Mouse (Mus musculus): Measurements from ENCODE around the gene Lyrm1. TPM values are rescaled to one million over a fixed set of nuclear protein-coding genes. Genes with fewer than 3 reads are reported as not detected.

Gene Lyrm1
- polyA plus RNA-seq, 1 experiment from 2014 or later: 12.4 TPM

DNA sequence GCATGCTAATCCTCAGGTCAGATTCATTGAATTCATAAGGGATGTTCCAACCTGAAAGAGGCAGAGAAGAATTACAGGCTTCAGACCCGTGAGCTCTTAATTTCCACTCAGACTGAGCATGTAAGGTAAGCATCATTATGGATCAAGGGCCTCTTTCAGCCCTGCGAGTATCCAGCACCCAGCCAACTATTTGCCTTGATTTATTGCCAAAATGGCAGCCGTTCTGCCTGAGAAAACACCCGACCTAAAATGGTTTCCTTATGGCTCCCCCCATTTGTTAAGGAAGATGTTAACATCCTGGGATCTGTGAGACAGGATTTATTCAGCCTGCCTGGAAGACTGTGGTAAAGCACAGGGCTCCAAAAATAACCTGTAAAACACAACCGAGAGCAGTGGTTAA is 41.4 kb downstream of the Lyrm1 start:
- Histone ChIP-seq H3K27ac (ENCODE audit: low read depth, low read length) (no peak overlapping the region), H3K4me1 (ENCODE audit: control insufficient read depth, insufficient read depth, low read length) (no peaks in the 10 kb centered on the region), H3K36me3 (ENCODE audit: control insufficient read depth, insufficient read depth, low read length) (no peaks in the 10 kb centered on the region), H3K27me3 (ENCODE audit: control insufficient read depth, insufficient read depth, low read length) (no peaks in the 10 kb centered on the region), H3K4me2 (ENCODE audit: low read depth) (no peak overlapping the region), H3K4me3 (ENCODE audit: low read depth, low read length) (no peak overlapping the region), H3K9ac (ENCODE audit: low read length) (no peak overlapping the region), H3K9me3 (ENCODE audit: control insufficient read depth, low read length) (no peaks in the 10 kb centered on the region)
- ATAC-seq (ENCODE audit: insufficient read depth, low FRiP score, low TSS enrichment) (no peak), DNase-seq (ENCODE audit: low spot score) (no peak)
- WGBS: 59% methylated on average over 5 of the region's 5 CpGs

DNA sequence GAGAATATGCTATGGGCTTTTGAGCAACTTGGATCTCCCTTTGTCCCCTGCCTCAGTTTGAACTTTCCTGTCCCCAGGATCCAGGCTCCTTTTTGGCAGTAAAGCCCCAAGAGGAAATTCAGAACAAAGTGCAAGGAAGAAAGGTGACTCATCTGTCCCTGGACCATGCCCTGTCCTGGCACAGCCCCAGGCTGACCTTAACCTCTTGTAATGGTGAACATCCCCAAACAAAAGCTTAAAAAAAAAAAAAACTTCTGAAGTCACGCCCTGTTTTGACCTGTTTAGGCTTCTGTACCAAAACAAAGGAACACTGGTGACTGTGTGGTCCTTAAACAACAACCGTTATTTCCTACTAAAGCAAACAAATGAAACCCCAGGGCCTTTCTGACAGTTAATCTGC is 45.9 kb downstream of the Lyrm1 start:
- ATAC-seq (ENCODE audit: insufficient read depth, low FRiP score, low TSS enrichment): no peak
- Histone ChIP-seq H3K27me3 (ENCODE audit: control insufficient read depth, insufficient read depth, low read length) (no peaks in the 10 kb centered on the region), H3K4me1 (ENCODE audit: control insufficient read depth, insufficient read depth, low read length) (no peaks in the 10 kb centered on the region), H3K9me3 (ENCODE audit: control insufficient read depth, low read length) (no peaks in the 10 kb centered on the region), H3K36me3 (ENCODE audit: control insufficient read depth, insufficient read depth, low read length) (no peaks in the 10 kb centered on the region), H3K27ac (ENCODE audit: low read depth, low read length) (no peak overlapping the region), H3K4me2 (ENCODE audit: low read depth) (no peak overlapping the region), H3K4me3 (ENCODE audit: low read depth, low read length) (no peak overlapping the region), H3K9ac (ENCODE audit: low read length) (no peak overlapping the region)
- DNase-seq (ENCODE audit: low spot score): no peak
- 61% methylated on average over 2 of the region's 2 CpGs for WGBS

DNA sequence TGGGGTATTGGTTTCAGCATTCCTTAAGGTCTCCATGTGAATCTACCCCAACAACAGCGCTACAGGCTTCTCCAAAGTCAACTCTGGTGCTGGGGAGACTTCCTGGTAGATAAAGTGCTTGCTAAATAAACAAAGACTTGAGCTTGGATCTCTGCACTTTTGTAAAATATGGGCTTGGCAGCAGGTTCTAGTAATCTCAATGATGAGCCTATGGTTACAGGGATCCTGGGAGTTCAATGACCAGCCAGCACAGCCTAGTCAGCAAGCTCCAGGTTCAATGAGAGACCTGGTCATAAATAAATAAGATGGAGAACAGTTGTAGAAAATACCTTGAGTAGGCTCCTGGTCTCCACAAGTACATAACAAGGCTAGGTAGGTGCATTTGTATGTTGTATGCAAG is 58.4 kb downstream of the Lyrm1 start:
- Histone ChIP-seq H3K4me3 (ENCODE audit: low read depth, low read length) (no peak overlapping the region), H3K4me1 (ENCODE audit: control insufficient read depth, insufficient read depth, low read length) (no peaks in the 10 kb centered on the region), H3K9ac (ENCODE audit: low read length) (no peak overlapping the region), H3K27ac (ENCODE audit: low read depth, low read length) (no peak overlapping the region), H3K36me3 (ENCODE audit: control insufficient read depth, insufficient read depth, low read length) (no peaks in the 10 kb centered on the region), H3K4me2 (ENCODE audit: low read depth) (no peak overlapping the region), H3K9me3 (ENCODE audit: control insufficient read depth, low read length) (no peaks in the 10 kb centered on the region), H3K27me3 (ENCODE audit: control insufficient read depth, insufficient read depth, low read length) (no peaks in the 10 kb centered on the region)
- 82% methylated on average over 1 of the region's 1 CpGs for WGBS
- ATAC-seq (ENCODE audit: insufficient read depth, low FRiP score, low TSS enrichment) (no peak), DNase-seq (ENCODE audit: low spot score) (no peak)

DNA sequence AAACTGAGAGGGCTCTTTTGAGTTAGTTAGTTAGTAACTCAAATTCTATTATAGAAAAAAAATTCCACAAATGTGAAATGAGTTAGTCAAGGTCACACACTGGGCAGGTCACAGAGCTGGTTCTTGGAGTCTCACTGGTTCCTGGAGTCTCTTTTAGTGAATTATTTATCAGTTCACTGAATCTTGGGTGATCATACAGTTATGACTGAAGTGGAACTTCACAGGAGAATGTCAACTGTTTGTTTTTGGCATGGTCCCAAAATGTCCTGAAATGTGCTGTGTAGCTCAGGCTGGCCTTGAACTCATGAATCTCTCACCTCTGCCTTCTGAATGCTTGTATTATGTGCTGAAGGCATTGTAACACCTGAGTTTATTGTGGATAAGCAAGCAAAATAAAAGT is 61.8 kb downstream of the Lyrm1 start:
- no peaks in the 10 kb centered on the region for H3K9me3 ChIP-seq (ENCODE audit: control insufficient read depth, low read length)
- H3K4me3 ChIP-seq (ENCODE audit: low read depth, low read length): no peak overlapping the region
- H3K4me2 ChIP-seq (ENCODE audit: low read depth): no peak overlapping the region
- H3K9ac ChIP-seq (ENCODE audit: low read length): no peak overlapping the region
- no peaks in the 10 kb centered on the region for H3K4me1 ChIP-seq (ENCODE audit: control insufficient read depth, insufficient read depth, low read length)
- DNase-seq (ENCODE audit: low spot score) (no peak), ATAC-seq (ENCODE audit: insufficient read depth, low FRiP score, low TSS enrichment) (no peak)
- no peaks in the 10 kb centered on the region for H3K36me3 ChIP-seq (ENCODE audit: control insufficient read depth, insufficient read depth, low read length)
- H3K27me3 ChIP-seq (ENCODE audit: control insufficient read depth, insufficient read depth, low read length): no peaks in the 10 kb centered on the region
- no peak overlapping the region for H3K27ac ChIP-seq (ENCODE audit: low read depth, low read length)

DNA sequence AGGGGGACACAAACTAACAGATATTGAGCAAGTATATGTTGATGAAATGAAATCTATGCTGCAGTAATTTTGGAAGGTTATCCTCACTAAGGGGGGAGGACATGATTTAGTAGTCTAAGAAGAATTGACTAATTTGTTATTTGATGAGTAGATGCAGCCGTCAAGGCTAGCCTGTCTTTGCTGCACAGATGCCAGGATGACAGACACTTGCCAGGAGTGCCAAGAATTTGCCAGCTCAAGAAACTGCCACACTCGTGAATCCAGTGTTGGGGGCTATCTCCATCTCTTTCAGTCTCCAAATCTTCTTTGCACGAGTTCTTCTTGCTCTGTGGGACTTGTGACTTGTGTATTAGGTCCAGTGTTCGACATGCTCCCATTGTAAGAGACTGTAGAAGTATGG is 63.4 kb downstream of the Lyrm1 start:
- 66% methylated on average over 4 of the region's 4 CpGs for WGBS
- Histone ChIP-seq H3K4me2 (ENCODE audit: low read depth) (no peak overlapping the region), H3K9ac (ENCODE audit: low read length) (no peak overlapping the region), H3K9me3 (ENCODE audit: control insufficient read depth, low read length) (no peaks in the 10 kb centered on the region), H3K4me1 (ENCODE audit: control insufficient read depth, insufficient read depth, low read length) (no peaks in the 10 kb centered on the region), H3K27ac (ENCODE audit: low read depth, low read length) (no peak overlapping the region), H3K36me3 (ENCODE audit: control insufficient read depth, insufficient read depth, low read length) (no peaks in the 10 kb centered on the region), H3K27me3 (ENCODE audit: control insufficient read depth, insufficient read depth, low read length) (no peaks in the 10 kb centered on the region), H3K4me3 (ENCODE audit: low read depth, low read length) (no peak overlapping the region)
- DNase-seq (ENCODE audit: low spot score) (no peak), ATAC-seq (ENCODE audit: insufficient read depth, low FRiP score, low TSS enrichment) (no peak)

DNA sequence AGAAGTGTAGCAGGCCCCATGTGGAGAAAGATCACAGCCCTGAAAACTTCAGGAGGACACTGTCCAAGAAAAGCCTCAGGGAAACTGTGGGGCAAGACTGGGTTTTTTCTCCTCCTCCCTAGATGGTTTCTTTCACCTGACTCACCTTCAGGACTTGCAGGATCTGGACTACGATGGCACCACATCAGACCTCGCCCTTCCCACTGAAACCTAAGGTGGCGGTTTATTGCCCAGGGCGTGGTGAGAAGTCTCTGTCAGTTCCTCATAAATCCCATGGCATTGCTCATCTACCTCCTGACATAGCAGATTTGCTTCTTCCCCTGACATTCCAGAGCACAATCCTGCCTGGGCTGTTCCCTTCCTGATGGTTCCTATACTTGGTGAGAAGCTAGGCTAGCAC is 63.8 kb downstream of the Lyrm1 start:
- WGBS: 81% methylated on average over 4 of the region's 4 CpGs

DNA sequence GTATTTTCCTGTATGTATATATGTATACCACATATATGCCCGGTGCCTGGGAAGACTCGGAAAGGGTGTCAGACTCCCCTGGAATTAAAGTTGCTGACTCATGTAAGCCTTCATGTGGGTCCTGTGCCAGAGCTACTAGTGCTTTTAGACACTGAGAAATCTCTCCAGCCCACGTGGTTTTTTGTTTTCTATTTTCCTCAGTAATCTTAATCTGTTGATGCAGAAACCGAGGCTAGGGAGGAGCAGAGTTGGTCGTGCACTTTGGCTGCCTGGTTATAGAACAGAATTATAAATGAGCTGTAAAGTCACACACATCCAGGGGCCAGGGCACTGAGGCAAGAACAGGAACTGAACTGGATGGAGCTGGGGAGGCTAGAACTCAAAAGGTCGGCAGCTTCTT is 64.3 kb downstream of the Lyrm1 start:
- Histone ChIP-seq H3K9ac (ENCODE audit: low read length) (no peak overlapping the region), H3K36me3 (ENCODE audit: control insufficient read depth, insufficient read depth, low read length) (no peaks in the 10 kb centered on the region), H3K4me1 (ENCODE audit: control insufficient read depth, insufficient read depth, low read length) (no peaks in the 10 kb centered on the region), H3K4me3 (ENCODE audit: low read depth, low read length) (no peak overlapping the region), H3K4me2 (ENCODE audit: low read depth) (no peak overlapping the region), H3K27ac (ENCODE audit: low read depth, low read length) (no peak overlapping the region), H3K27me3 (ENCODE audit: control insufficient read depth, insufficient read depth, low read length) (no peaks in the 10 kb centered on the region), H3K9me3 (ENCODE audit: control insufficient read depth, low read length) (no peaks in the 10 kb centered on the region)
- ATAC-seq (ENCODE audit: insufficient read depth, low FRiP score, low TSS enrichment): no peak
- 86% methylated on average over 6 of the region's 6 CpGs for WGBS
- no peak for DNase-seq (ENCODE audit: low spot score)

More for the DNA sequence above, 63.8 kb downstream of the Lyrm1 start:
- no peaks in the 10 kb centered on the region for H3K27me3 ChIP-seq (ENCODE audit: control insufficient read depth, insufficient read depth, low read length)
- no peak overlapping the region for H3K4me3 ChIP-seq (ENCODE audit: low read depth, low read length)
- no peak overlapping the region for H3K27ac ChIP-seq (ENCODE audit: low read depth, low read length)
- no peak overlapping the region for H3K9ac ChIP-seq (ENCODE audit: low read length)
- H3K4me2 ChIP-seq (ENCODE audit: low read depth): no peak overlapping the region
- H3K36me3 ChIP-seq (ENCODE audit: control insufficient read depth, insufficient read depth, low read length): no peaks in the 10 kb centered on the region
- ATAC-seq (ENCODE audit: insufficient read depth, low FRiP score, low TSS enrichment) (no peak), DNase-seq (ENCODE audit: low spot score) (no peak)
- H3K9me3 ChIP-seq (ENCODE audit: control insufficient read depth, low read length): no peaks in the 10 kb centered on the region
- H3K4me1 ChIP-seq (ENCODE audit: control insufficient read depth, insufficient read depth, low read length): no peaks in the 10 kb centered on the region

DNA sequence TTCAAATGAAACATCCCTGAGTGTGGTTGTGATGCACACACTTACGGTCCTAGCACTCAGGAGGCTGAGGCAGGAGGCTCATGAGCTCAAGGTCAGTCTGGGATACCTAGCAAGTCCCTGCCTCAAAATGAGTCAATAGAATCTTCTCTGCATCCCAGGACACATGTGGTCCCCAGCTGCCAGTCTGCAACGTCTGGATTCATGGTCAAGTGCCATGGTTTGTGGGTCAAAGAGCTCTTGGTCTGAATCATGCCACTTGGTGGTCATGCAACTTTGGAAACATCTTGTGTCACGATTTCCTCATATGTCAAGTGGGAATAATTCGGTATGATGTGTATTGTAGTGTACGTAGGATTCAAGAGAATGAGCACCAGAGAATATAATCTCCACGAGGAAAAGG is 64.9 kb downstream of the Lyrm1 start:
- ATAC-seq (ENCODE audit: insufficient read depth, low FRiP score, low TSS enrichment) (no peak), DNase-seq (ENCODE audit: low spot score) (no peak)
- no peaks in the 10 kb centered on the region for H3K4me1 ChIP-seq (ENCODE audit: control insufficient read depth, insufficient read depth, low read length)
- H3K27ac ChIP-seq (ENCODE audit: low read depth, low read length): no peak overlapping the region
- H3K9me3 ChIP-seq (ENCODE audit: control insufficient read depth, low read length): no peaks in the 10 kb centered on the region
- no peaks in the 10 kb centered on the region for H3K27me3 ChIP-seq (ENCODE audit: control insufficient read depth, insufficient read depth, low read length)
- no peak overlapping the region for H3K9ac ChIP-seq (ENCODE audit: low read length)
- H3K4me3 ChIP-seq (ENCODE audit: low read depth, low read length): no peak overlapping the region
- 85% methylated on average over 6 of the region's 6 CpGs for WGBS
- no peak overlapping the region for H3K4me2 ChIP-seq (ENCODE audit: low read depth)
- no peaks in the 10 kb centered on the region for H3K36me3 ChIP-seq (ENCODE audit: control insufficient read depth, insufficient read depth, low read length)

DNA sequence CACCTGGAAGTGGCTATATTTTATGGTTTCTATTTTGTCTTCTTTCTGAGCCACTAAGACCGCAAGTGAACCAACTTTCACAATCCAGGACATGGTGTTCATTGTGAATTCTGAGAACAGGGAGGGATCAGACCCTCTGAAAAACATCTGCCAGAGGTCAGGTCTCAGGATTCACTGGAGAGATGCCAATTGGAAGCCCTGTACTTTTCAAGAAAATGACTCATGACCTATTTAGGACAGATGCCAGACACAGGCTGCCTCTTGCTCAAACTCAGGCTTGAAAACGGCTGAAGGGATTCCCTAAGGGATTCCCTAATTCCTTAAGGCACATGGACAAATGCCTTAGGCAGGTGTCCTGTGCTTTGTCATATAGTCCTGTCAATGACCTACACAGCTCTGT is 65.4 kb downstream of the Lyrm1 start:
- no peak overlapping the region for H3K4me3 ChIP-seq (ENCODE audit: low read depth, low read length)
- no peaks in the 10 kb centered on the region for H3K36me3 ChIP-seq (ENCODE audit: control insufficient read depth, insufficient read depth, low read length)
- H3K9ac ChIP-seq (ENCODE audit: low read length): no peak overlapping the region
- no peaks in the 10 kb centered on the region for H3K27me3 ChIP-seq (ENCODE audit: control insufficient read depth, insufficient read depth, low read length)
- H3K27ac ChIP-seq (ENCODE audit: low read depth, low read length): no peak overlapping the region
- H3K4me1 ChIP-seq (ENCODE audit: control insufficient read depth, insufficient read depth, low read length): no peaks in the 10 kb centered on the region
- H3K9me3 ChIP-seq (ENCODE audit: control insufficient read depth, low read length): no peaks in the 10 kb centered on the region
- no peak overlapping the region for H3K4me2 ChIP-seq (ENCODE audit: low read depth)
- WGBS: 73% methylated on average over 2 of the region's 2 CpGs
- ATAC-seq (ENCODE audit: insufficient read depth, low FRiP score, low TSS enrichment) (no peak), DNase-seq (ENCODE audit: low spot score) (no peak)
